Mouse (Mus musculus): Measurements from ENCODE around the gene Rhbdf1. TPM values are rescaled to one million over a fixed set of nuclear protein-coding genes. Genes with fewer than 3 reads are reported as not detected.
A peak's percentile ranks its signal among the peaks of the same experiment; 100 is the strongest.
"Not testable (repeated sequence)": the region's sequence is repeated elsewhere in the genome, so short reads cannot be mapped to it uniquely, and the experiment has no call there.

Gene Rhbdf1
- polyA plus RNA-seq, 1 experiment from 2014 or later: 21.3 TPM

DNA sequence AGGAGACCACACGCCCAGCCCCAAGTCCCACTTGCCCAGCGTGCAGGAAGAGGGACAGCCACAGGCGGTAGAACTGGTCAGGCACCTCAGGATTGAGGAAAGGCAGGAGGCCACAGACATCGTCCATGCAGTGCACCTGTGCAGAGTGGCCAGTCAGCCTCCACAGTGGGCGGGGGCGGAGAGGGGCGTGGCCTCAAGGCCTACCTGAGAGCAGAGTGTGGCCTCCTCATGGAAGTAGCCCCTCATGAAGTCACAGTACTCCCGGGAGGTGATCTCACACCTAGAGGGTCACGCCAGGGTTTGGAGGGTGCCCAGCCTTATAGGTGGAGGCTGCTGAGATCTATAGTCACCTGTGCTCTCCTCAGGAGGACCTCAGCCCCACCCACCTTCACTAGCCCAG is 11.5 kb downstream of the Rhbdf1 start:
- no peak overlapping the region for H3K9ac ChIP-seq
- no peak overlapping the region for H3K4me3 ChIP-seq
- peaks cover 5% of the 10 kb centered on the region; the same call in 1 of the 2 replicates for H3K36me3 ChIP-seq (replicated peaks)
- no peak overlapping the region for H3K27ac ChIP-seq
- H3K27me3 ChIP-seq (replicated peaks): no peaks in the 10 kb centered on the region
- H3K9me3 ChIP-seq: no peaks in the 10 kb centered on the region
- WGBS: 91% methylated on average over 9 of the region's 9 CpGs
- peaks cover 8% of the 10 kb centered on the region for H3K4me1 ChIP-seq
- no peak overlapping the region for H3K4me2 ChIP-seq
- ATAC-seq (replicated peaks): no peak

DNA sequence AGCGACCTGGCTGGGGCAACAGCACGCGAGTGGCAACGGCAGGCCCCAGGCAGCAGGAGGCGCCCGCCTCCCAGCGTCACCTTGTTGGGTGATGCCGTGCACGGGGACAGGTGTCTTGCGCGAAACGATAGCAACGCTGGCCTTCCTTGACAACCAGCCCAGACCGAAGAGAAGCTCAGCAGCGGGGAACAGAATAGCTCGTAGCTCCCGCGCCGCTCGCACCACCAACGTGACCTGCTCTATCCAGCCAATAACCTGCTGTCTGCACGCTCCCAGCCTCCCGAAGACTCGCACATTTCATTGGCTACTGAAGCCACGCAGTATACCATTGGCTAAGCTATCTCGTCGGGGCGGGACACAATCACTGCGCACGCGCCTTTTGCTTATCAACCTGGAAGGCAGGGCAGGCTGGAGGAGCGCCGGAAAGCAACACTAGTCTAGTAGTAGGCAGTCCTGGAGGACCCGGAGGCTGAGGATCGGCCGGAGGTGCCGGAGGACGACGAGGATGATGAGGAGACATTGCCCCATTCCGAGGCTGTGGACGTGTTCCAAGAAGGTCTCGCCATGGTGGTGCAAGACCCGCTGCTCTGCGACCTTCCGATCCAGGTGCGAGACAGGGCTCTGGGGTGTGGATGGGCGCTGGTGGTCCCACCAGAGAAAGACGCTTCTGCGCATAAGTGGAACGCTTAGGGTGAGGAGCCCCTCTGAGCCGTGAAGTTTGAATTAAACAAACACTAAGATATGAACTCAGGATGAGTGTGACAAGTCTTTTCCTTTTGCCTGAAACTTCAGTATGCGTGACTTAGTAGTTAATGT is 16.8 kb downstream of the Rhbdf1 start, which contains the start of gene Snrnp25:
TSS of gene Snrnp25 (plus strand) at position 358 of the 816 bp plus-strand sequence.
- under 1% methylated on average over 52 of the region's 52 CpGs for WGBS
- H3K27me3 ChIP-seq (replicated peaks): no peaks in the 10 kb centered on the region
- H3K27ac ChIP-seq: peak within 1 kb of the TSS; percentile 60; the same call in 1 of the 2 replicates
- H3K9ac ChIP-seq: peak within 1 kb of the TSS; percentile 70
- peak; percentile 100 for ATAC-seq (replicated peaks)
- H3K4me2 ChIP-seq: peak within 1 kb of the TSS; percentile 83
- peaks cover 15% of the 10 kb centered on the region for H3K4me1 ChIP-seq
- H3K9me3 ChIP-seq: no peaks in the 10 kb centered on the region
- peaks cover 5% of the 10 kb centered on the region; the same call in 1 of the 2 replicates for H3K36me3 ChIP-seq (replicated peaks)
- peak within 1 kb of the TSS; percentile 76 for H3K4me3 ChIP-seq

DNA sequence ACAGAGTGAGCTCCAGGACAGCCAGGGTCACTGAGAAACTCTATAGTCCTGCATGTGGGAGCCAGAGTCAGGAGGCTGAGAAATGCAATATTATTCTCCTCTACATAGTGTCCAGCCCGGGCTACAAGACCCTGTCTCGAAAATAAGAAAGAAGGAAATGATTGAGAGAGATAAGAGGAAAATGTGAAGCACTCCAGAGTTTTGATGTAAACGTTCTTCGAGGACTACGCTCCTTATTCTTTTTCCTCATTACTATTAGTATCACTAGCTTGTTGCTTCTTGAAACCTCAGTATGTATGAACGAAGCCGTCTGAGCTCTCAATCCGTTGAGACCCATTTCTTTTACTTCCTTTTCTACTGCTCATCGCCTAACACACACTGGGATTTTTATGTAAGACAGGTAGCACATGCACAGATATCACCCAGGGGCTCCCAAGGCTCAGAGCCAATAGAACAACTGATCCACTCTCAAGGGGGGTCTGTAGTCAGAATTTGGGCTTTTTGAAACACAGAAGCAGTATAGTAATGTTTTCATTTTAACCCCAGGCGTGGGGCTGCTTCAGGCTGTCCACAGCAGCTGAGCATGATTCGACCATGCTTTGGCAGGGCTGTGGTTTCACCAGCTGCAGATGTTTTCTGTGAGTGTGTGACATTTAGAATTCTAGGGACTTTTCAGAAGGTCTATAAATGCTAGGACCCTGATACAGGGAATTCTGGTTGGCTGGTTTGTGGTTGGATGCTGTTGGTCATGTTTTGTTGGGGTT is 20.0 kb downstream of the Rhbdf1 start:
- Histone ChIP-seq H3K27me3 (replicated peaks) (no peaks in the 10 kb centered on the region), H3K9ac (no peak overlapping the region), H3K4me1 (peaks cover 15% of the 10 kb centered on the region), H3K4me2 (no peak overlapping the region), H3K36me3 (replicated peaks) (no peaks in the 10 kb centered on the region), H3K27ac (no peak overlapping the region), H3K4me3 (no peak overlapping the region), H3K9me3 (no peaks in the 10 kb centered on the region)
- 77% methylated on average over 11 of the region's 11 CpGs for WGBS
- no peak for ATAC-seq (replicated peaks)

DNA sequence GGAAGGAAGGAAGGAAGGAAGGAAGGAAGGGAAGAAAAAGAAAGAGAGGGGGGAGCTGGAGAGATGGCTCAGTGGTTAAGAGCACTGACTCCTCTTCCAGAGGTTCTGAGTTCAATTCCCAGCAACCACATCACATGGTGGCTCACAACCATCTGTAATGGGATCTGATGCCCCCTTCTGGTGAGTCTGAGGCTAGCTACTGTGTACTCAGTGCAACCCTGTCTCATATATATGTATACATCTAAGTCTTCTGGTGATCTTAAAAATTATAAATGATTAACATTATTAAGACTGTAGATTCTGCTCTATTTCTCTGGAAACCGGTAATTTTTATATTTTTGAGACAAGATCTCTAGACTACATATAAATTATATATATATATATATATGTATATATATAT is 21.1 kb downstream of the Rhbdf1 start:
- not testable (repeated sequence) for H3K4me2 ChIP-seq; H3K36me3 ChIP-seq (replicated peaks); H3K9me3 ChIP-seq; H3K27ac ChIP-seq; H3K4me3 ChIP-seq; ATAC-seq (replicated peaks); H3K9ac ChIP-seq; H3K27me3 ChIP-seq (replicated peaks)
- peaks cover 10% of the 10 kb centered on the region for H3K4me1 ChIP-seq
- WGBS: 81% methylated on average over 1 of the region's 1 CpGs

GRCm38 (mm10) chr11:32200075-32200601 is 22.0 kb downstream of the Rhbdf1 start, which contains the start of gene Il9r:
Gene Il9r (minus strand): TSS chr11:32200279.
- H3K9ac ChIP-seq: no peak within 1 kb of the TSS
- H3K27ac ChIP-seq: no peak within 1 kb of the TSS
- H3K4me1 ChIP-seq: peaks cover 5% of the 10 kb centered on the region; the same call in 1 of the 2 replicates
- H3K36me3 ChIP-seq (replicated peaks): no peaks in the 10 kb centered on the region
- 69% methylated on average over 10 of the region's 10 CpGs for WGBS
- H3K9me3 ChIP-seq: no peaks in the 10 kb centered on the region
- ATAC-seq (replicated peaks): no peak
- H3K4me3 ChIP-seq: no peak within 1 kb of the TSS
- no peaks in the 10 kb centered on the region for H3K27me3 ChIP-seq (replicated peaks)
- H3K4me2 ChIP-seq: no peak within 1 kb of the TSS

GRCm38 (mm10) chr11:32199230-32199629 is 22.9 kb downstream of the Rhbdf1 start:
- Histone ChIP-seq H3K4me3 (no peak overlapping the region), H3K36me3 (replicated peaks) (no peaks in the 10 kb centered on the region), H3K9me3 (no peaks in the 10 kb centered on the region), H3K27ac (no peak overlapping the region), H3K4me1 (no peaks in the 10 kb centered on the region), H3K27me3 (replicated peaks) (no peaks in the 10 kb centered on the region), H3K4me2 (no peak overlapping the region), H3K9ac (no peak overlapping the region)
- no peak for ATAC-seq (replicated peaks)
- WGBS: 38% methylated on average over 6 of the region's 6 CpGs

DNA sequence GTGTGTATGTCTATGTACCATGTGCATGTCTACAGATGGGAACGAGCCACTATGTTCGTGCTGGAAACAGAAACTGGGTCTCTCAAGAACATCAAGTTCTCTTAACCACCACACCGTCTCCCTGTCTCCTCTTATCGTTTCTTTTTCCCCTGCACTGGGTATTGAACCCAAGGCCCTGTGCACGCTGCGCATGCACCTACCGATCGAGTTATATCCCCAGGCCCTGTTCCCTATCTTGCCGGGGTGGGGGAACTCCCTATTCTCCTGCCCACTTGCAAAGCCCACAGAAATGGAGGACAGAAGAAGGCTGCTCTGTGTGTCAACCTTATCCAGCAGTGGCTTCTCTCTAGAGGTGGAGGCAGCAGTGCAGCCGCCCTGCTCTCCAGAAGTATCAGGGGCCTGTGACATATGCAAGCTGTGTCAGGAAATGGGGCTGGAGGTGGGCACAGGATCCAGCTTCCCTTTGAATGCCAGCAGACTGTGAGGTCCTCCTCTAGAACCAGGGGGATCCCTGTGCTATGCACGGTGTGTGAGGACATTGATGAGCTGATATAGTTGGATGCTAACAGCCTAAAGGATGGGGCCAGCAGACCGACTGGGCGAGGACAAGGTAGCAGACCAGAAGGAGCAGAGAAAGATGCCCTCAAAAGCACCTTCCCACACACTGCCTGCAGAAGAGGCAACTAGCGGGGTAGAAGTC is 23.7 kb downstream of the Rhbdf1 start:
- Histone ChIP-seq H3K4me2 (no peak overlapping the region), H3K9me3 (no peaks in the 10 kb centered on the region), H3K4me3 (no peak overlapping the region), H3K9ac (no peak overlapping the region), H3K27ac (no peak overlapping the region), H3K27me3 (replicated peaks) (no peaks in the 10 kb centered on the region), H3K4me1 (no peaks in the 10 kb centered on the region), H3K36me3 (replicated peaks) (no peaks in the 10 kb centered on the region)
- WGBS: 75% methylated on average over 14 of the region's 14 CpGs
- no peak for ATAC-seq (replicated peaks)

DNA sequence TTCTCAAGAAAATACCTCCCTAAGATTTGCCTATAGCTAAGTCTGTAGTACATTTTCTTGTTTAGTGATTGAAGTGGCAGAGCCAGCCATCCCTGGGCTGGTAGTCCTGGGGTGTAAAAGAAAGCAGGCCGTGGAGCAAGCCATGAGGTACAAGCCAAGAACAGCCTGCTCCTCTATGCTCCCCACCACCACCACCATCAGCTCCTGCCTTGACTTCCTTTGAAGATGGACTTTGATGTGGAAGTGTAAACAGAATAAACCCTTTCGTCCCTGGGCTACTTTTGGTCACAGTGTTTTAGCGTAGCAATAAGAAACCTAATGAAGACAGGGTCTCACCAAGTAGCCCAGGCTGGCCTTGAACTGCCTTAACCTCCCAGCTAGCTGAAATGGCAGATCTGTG is 24.3 kb downstream of the Rhbdf1 start:
- Histone ChIP-seq H3K9ac (no peak overlapping the region), H3K4me3 (no peak overlapping the region), H3K4me2 (no peak overlapping the region), H3K27ac (no peak overlapping the region), H3K27me3 (replicated peaks) (no peaks in the 10 kb centered on the region), H3K9me3 (no peaks in the 10 kb centered on the region), H3K36me3 (replicated peaks) (no peaks in the 10 kb centered on the region), H3K4me1 (no peaks in the 10 kb centered on the region)
- 66% methylated on average over 3 of the region's 3 CpGs for WGBS
- no peak for ATAC-seq (replicated peaks)

DNA sequence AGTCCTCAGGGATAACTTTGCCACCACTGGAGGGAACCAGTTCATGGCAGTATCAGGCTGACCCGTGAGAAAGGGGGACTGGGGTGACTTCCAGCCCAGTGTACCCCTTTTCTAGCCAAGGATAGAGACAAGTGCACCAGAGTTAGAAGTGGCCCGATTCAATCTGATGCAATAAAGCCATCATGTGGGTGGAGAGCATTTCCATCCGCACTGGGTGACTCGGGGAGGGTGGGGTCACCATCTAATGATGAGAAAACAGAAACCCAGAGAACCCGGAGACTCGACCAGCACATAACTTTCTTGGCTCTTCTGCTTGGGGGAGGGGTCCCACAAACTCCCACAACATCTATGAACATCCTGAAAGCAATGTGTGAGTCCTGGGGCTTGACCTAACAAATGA is 25.4 kb downstream of the Rhbdf1 start:
- ATAC-seq (replicated peaks): no peak
- Histone ChIP-seq H3K4me3 (no peak overlapping the region), H3K9me3 (no peaks in the 10 kb centered on the region), H3K4me1 (no peaks in the 10 kb centered on the region), H3K36me3 (replicated peaks) (no peaks in the 10 kb centered on the region), H3K9ac (no peak overlapping the region), H3K27me3 (replicated peaks) (no peaks in the 10 kb centered on the region), H3K4me2 (no peak overlapping the region), H3K27ac (no peak overlapping the region)
- 77% methylated on average over 6 of the region's 6 CpGs for WGBS

DNA sequence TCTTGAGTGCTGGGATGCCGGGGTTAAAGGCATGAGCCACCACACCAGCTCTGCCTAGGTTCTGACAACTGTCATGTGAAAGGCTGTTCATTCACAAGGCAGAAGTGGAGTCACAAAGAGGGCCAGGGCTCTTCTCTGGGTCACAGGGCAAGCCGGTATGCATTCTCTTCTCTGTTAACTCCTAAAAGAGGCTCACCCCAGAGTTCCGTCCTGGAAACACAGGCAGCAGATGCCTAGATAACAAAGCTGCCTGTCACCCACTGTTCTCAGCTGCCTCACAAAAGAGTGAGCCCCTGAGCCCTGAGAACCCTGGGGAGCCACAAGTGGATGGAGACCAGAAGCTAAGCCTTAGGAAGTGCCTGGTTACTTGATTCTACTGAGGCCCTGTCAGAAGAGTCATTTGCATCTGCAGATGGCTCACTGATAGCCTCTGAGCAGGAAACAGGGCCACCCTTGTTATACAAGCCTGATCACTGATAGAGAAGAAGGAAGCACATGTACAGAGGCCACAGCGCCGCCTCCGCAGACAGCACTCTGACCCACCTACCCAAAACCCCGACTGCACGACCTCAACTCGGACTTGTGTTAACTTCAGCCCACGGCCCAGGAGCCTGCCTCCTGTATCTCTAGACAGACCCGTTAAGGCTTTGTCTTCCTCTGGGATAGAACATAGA is 26.1 kb downstream of the Rhbdf1 start:
- Histone ChIP-seq H3K9ac (no peak overlapping the region), H3K9me3 (no peaks in the 10 kb centered on the region), H3K36me3 (replicated peaks) (no peaks in the 10 kb centered on the region), H3K27me3 (replicated peaks) (no peaks in the 10 kb centered on the region), H3K4me3 (no peak overlapping the region), H3K27ac (no peak overlapping the region), H3K4me2 (no peak overlapping the region), H3K4me1 (no peaks in the 10 kb centered on the region)
- WGBS: 28% methylated on average over 11 of the region's 11 CpGs
- ATAC-seq (replicated peaks): no peak

- no peaks in the 10 kb centered on the region for H3K9me3 ChIP-seq
- WGBS: 83% methylated on average over 5 of the region's 5 CpGs
- no peak overlapping the region for H3K4me3 ChIP-seq
- no peaks in the 10 kb centered on the region for H3K27me3 ChIP-seq (replicated peaks)
- H3K4me1 ChIP-seq: no peaks in the 10 kb centered on the region
- ATAC-seq (replicated peaks): no peak
- H3K27ac ChIP-seq: no peak overlapping the region
- H3K36me3 ChIP-seq (replicated peaks): no peaks in the 10 kb centered on the region
- no peak overlapping the region for H3K4me2 ChIP-seq
- H3K9ac ChIP-seq: no peak overlapping the region
Observed at GRCm38 (mm10) chr11:32194626-32195025, 27.5 kb downstream of the Rhbdf1 start.
